Mouse (Mus musculus) right cerebral cortex, adult 18-20 months (tissue): ENCODE measurements around the gene Pappa2.

Experiments used
- DNase-seq: peaks from one replicate; pipeline ENCODE4 v3.0.0; 2022; ENCODE audit warnings: mixed read lengths

The Pappa2 gene

GRCm38 (mm10) chr1:158748356-158749096 is 231.8 kb downstream of the Pappa2 start:
- no peak for DNase-seq

GRCm38 (mm10) chr1:158741449-158741848 is 238.8 kb downstream of the Pappa2 start:
- no peak for DNase-seq

GRCm38 (mm10) chr1:158740949-158741348 is 239.3 kb downstream of the Pappa2 start:
- peak; percentile 26 for DNase-seq

GRCm38 (mm10) chr1:158740161-158740766 is 240.0 kb downstream of the Pappa2 start:
- DNase-seq = no peak

GRCm38 (mm10) chr1:158739132-158739919 is 241.0 kb downstream of the Pappa2 start:
- DNase-seq = no peak

- peak; percentile 66 for DNase-seq
Observed at GRCm38 (mm10) chr1:158732868-158733496, 247.3 kb downstream of the Pappa2 start.

- DNase-seq = peak; percentile 30
Observed at GRCm38 (mm10) chr1:158713301-158714095, 266.8 kb downstream of the Pappa2 start.

- no peak for DNase-seq
Observed at GRCm38 (mm10) chr1:158701336-158701735, 279.0 kb downstream of the Pappa2 start.

GRCm38 (mm10) chr1:158700147-158700546 is 280.1 kb downstream of the Pappa2 start:
- no peak for DNase-seq

GRCm38 (mm10) chr1:158699276-158699675 is 281.0 kb downstream of the Pappa2 start:
- DNase-seq = no peak

GRCm38 (mm10) chr1:158697859-158698569 is 282.3 kb downstream of the Pappa2 start:
- no peak for DNase-seq

- no peak for DNase-seq
Observed at GRCm38 (mm10) chr1:158697423-158697822, 282.9 kb downstream of the Pappa2 start.

GRCm38 (mm10) chr1:158687726-158688125 is 292.6 kb downstream of the Pappa2 start:
- no peak for DNase-seq

GRCm38 (mm10) chr1:158669971-158670592 is 310.2 kb downstream of the Pappa2 start:
- DNase-seq = peak; percentile 44

- DNase-seq = no peak
Observed at GRCm38 (mm10) chr1:158666001-158666400, 314.3 kb downstream of the Pappa2 start.
